Mouse (Mus musculus) liver, postnatal 0 days (tissue): ENCODE results near the gene Pgam2.

Experiments used
- CTCF ChIP-seq: sonication (generic); IDR thresholded peaks from 2 replicates; pipeline ENCODE4 v1.5.1; 2016; ENCODE audit warnings: antibody characterized with exemption, low read depth
- EP300 ChIP-seq: IDR thresholded peaks from 2 replicates; pipeline ENCODE4 v1.6.1; 2016; ENCODE audit warnings: antibody characterized with exemption, low read depth, mild to moderate bottlenecking

- no peak for TF ChIP-seq EP300
- no peak for TF ChIP-seq CTCF
Observed at GRCm38 (mm10) chr11:5848741-5849140, 45.2 kb upstream of the Pgam2 start.
